Mouse (Mus musculus): ENCODE results near the gene Tmem150c. TPM values are rescaled to one million over a fixed set of nuclear protein-coding genes. Genes with fewer than 3 reads are reported as not detected.

The Tmem150c gene
- total and polyA plus RNA-seq, 2 experiments, result 0.07 TPM; not detected in 1

DNA sequence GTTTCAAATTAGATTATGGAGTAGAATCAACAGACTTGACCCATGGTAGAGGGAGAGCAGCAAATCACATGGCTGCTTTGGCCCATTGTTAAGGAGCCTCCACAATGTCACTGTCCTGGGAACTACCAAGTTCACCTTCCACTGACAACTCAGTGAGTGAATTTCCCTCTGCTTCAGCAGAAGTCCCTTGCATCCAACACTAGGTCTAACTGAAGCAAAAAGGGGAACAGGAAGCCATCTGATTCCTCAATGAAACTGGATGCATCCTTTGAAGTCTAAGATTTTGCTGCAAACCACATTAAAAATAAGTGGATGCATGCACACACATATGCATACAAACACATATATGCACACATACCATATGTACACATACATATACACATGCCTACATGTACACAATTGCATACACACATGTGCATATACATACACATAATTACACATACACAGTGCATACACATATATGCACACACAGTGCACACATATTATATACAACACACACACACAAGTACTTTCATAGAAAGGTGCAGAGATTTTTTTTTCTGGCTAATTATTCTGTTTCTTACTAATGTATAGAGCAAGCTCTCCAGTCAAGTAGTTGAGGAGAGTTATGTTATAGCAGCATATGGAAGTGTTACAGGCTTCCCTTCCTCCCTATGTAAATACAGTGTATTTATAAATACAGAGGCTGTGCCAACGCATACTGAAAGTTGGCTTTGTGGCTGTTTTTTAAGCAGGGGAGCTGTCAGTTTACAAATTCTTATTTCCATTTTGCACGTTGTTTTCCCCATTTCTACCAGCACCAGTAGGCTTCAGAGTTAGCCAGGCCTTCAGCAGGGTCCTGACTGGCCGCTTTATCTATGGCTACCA is 27.7 kb upstream of the Tmem150c start:
- no peak overlapping the region for H3K4me3 ChIP-seq (ENCODE audit: insufficient read depth, low read depth, low read length)
- H3K27me3 ChIP-seq (ENCODE audit: control insufficient read depth, insufficient read depth, low read length), result no peaks in the 10 kb centered on the region
- no peaks in the 10 kb centered on the region for H3K36me3 ChIP-seq (ENCODE audit: control insufficient read depth, insufficient read depth, low read length)
- DNase-seq (ENCODE audit: extremely low read depth, low read depth, low spot score), result no peak
- peaks cover 4% of the 10 kb centered on the region; the same call in 1 of the 2 replicates for H3K4me1 ChIP-seq (ENCODE audit: control insufficient read depth, insufficient read depth, low read length)
- H3K79me2 ChIP-seq (ENCODE audit: control insufficient read depth, insufficient read depth, low read length), result no peaks in the 10 kb centered on the region
- no peak for TF ChIP-seq CTCF (IDR thresholded peaks at IDR 0.05; ENCODE audit: low read depth, low read length)
- TF ChIP-seq POLR2A (IDR thresholded peaks at IDR 0.05; ENCODE audit: extremely low read depth, insufficient read depth, low read length), result no peak
- WGBS, result 55% methylated on average over 3 of the region's 3 CpGs
- H3K9ac ChIP-seq (ENCODE audit: low read depth, low read length), result no peak overlapping the region
- no peak overlapping the region for H3K27ac ChIP-seq (replicated peaks; ENCODE audit: insufficient read depth, low read depth, low read length)

GRCm38 (mm10) chr5:100186618-100187017 is 27.0 kb upstream of the Tmem150c start:
- WGBS, result 36% methylated on average over 7 of the region's 7 CpGs
- no peak overlapping the region for H3K4me3 ChIP-seq (ENCODE audit: insufficient read depth, low read depth, low read length)
- H3K4me1 ChIP-seq (ENCODE audit: control insufficient read depth, insufficient read depth, low read length), result peaks cover 4% of the 10 kb centered on the region; the same call in 1 of the 2 replicates
- no peak overlapping the region for H3K9ac ChIP-seq (ENCODE audit: low read depth, low read length)
- DNase-seq (ENCODE audit: extremely low read depth, low read depth, low spot score), result no peak
- H3K79me2 ChIP-seq (ENCODE audit: control insufficient read depth, insufficient read depth, low read length), result no peaks in the 10 kb centered on the region
- no peak overlapping the region for H3K27ac ChIP-seq (replicated peaks; ENCODE audit: insufficient read depth, low read depth, low read length)
- TF ChIP-seq POLR2A (IDR thresholded peaks at IDR 0.05; ENCODE audit: extremely low read depth, insufficient read depth, low read length) (no peak), CTCF (IDR thresholded peaks at IDR 0.05; ENCODE audit: low read depth, low read length) (no peak)
- H3K27me3 ChIP-seq (ENCODE audit: control insufficient read depth, insufficient read depth, low read length), result no peaks in the 10 kb centered on the region
- no peaks in the 10 kb centered on the region for H3K36me3 ChIP-seq (ENCODE audit: control insufficient read depth, insufficient read depth, low read length)

DNA sequence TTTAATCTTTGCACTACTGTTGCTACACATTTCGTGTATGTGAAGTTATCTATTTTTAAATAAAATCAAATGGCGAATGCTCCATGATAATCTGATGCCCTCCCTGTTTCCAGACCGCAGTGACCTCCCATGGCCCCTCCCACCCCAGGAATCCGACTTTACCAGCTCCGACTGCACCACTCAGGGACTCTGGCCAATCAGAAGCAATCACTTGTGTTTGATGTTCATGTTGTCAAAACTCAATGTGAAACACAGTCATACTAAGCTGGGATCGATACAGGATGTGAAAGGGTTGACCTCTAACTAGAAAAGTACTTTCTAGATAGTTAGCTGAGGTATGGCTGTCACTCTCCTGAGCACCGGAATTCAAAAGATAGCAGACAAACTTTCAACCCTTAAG is 26.3 kb upstream of the Tmem150c start:
- no peaks in the 10 kb centered on the region for H3K36me3 ChIP-seq (ENCODE audit: control insufficient read depth, insufficient read depth, low read length)
- peak; percentile 20 for DNase-seq (ENCODE audit: extremely low read depth, low read depth, low spot score)
- H3K27me3 ChIP-seq (ENCODE audit: control insufficient read depth, insufficient read depth, low read length), result no peaks in the 10 kb centered on the region
- no peak overlapping the region for H3K9ac ChIP-seq (ENCODE audit: low read depth, low read length)
- H3K4me1 ChIP-seq (ENCODE audit: control insufficient read depth, insufficient read depth, low read length), result peaks cover 4% of the 10 kb centered on the region; the same call in 1 of the 2 replicates
- no peak overlapping the region for H3K27ac ChIP-seq (replicated peaks; ENCODE audit: insufficient read depth, low read depth, low read length)
- no peak overlapping the region for H3K4me3 ChIP-seq (ENCODE audit: insufficient read depth, low read depth, low read length)
- WGBS, result 15% methylated on average over 7 of the region's 7 CpGs
- no peaks in the 10 kb centered on the region for H3K79me2 ChIP-seq (ENCODE audit: control insufficient read depth, insufficient read depth, low read length)
- TF ChIP-seq CTCF (IDR thresholded peaks at IDR 0.05; ENCODE audit: low read depth, low read length) (no peak), POLR2A (IDR thresholded peaks at IDR 0.05; ENCODE audit: extremely low read depth, insufficient read depth, low read length) (no peak)

- Histone ChIP-seq H3K27me3 (ENCODE audit: control insufficient read depth, insufficient read depth, low read length) (no peaks in the 10 kb centered on the region), H3K4me3 (ENCODE audit: insufficient read depth, low read depth, low read length) (no peak overlapping the region), H3K4me1 (ENCODE audit: control insufficient read depth, insufficient read depth, low read length) (peaks cover 2% of the 10 kb centered on the region; the same call in 1 of the 2 replicates), H3K79me2 (ENCODE audit: control insufficient read depth, insufficient read depth, low read length) (no peaks in the 10 kb centered on the region), H3K36me3 (ENCODE audit: control insufficient read depth, insufficient read depth, low read length) (no peaks in the 10 kb centered on the region), H3K27ac (replicated peaks; ENCODE audit: insufficient read depth, low read depth, low read length) (no peak overlapping the region), H3K9ac (ENCODE audit: low read depth, low read length) (no peak overlapping the region)
- no peak for DNase-seq (ENCODE audit: extremely low read depth, low read depth, low spot score)
- 79% methylated on average over 1 of the region's 1 CpGs for WGBS
- TF ChIP-seq POLR2A (IDR thresholded peaks at IDR 0.05; ENCODE audit: extremely low read depth, insufficient read depth, low read length) (no peak), CTCF (IDR thresholded peaks at IDR 0.05; ENCODE audit: low read depth, low read length) (no peak)
These were observed 21.4 kb upstream of the Tmem150c start for GRCm38 (mm10) chr5:100181011-100181410.

- DNase-seq (ENCODE audit: extremely low read depth, low read depth, low spot score), result no peak
- no peak overlapping the region for H3K27ac ChIP-seq (replicated peaks; ENCODE audit: insufficient read depth, low read depth, low read length)
- TF ChIP-seq POLR2A (IDR thresholded peaks at IDR 0.05; ENCODE audit: extremely low read depth, insufficient read depth, low read length) (no peak), CTCF (IDR thresholded peaks at IDR 0.05; ENCODE audit: low read depth, low read length) (no peak)
- no peaks in the 10 kb centered on the region for H3K79me2 ChIP-seq (ENCODE audit: control insufficient read depth, insufficient read depth, low read length)
- no peaks in the 10 kb centered on the region for H3K36me3 ChIP-seq (ENCODE audit: control insufficient read depth, insufficient read depth, low read length)
- H3K9ac ChIP-seq (ENCODE audit: low read depth, low read length), result no peak overlapping the region
- WGBS, result 70% methylated on average over 2 of the region's 2 CpGs
- H3K4me1 ChIP-seq (ENCODE audit: control insufficient read depth, insufficient read depth, low read length), result no peaks in the 10 kb centered on the region
- H3K27me3 ChIP-seq (ENCODE audit: control insufficient read depth, insufficient read depth, low read length), result no peaks in the 10 kb centered on the region
- no peak overlapping the region for H3K4me3 ChIP-seq (ENCODE audit: insufficient read depth, low read depth, low read length)
These were observed 19.2 kb upstream of the Tmem150c start for GRCm38 (mm10) chr5:100178781-100179165.
